Mouse (Mus musculus): ENCODE measurements around the gene Adra1b. TPM values are rescaled to one million over a fixed set of nuclear protein-coding genes. Genes with fewer than 3 reads are reported as not detected.
A peak's percentile ranks its signal among the peaks of the same experiment; 100 is the strongest.

Gene Adra1b
- polyA plus RNA-seq, 1 experiment from 2014 or later: 0.55 TPM

DNA sequence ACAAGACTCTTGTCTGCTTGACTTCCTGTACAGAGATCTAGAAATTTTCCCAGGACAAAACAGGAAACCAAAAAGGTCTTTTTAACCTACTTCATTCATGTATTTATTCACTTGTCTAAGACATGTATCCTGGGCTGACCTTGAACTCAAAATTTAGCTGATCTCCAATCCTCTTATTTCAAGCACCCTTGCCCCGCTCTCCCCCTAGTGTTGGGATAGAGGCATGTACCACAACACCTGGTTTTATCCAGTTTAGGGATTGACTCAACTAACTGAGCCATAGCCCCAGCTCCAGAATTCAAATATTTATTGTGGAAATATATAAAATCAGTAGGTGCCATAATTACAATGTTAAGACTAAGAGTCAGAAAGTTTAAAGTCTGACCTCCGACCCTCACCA lies 149.5 kb downstream of the Adra1b start:
- H3K4me1 ChIP-seq (replicated peaks; ENCODE audit: control insufficient read depth, insufficient read depth, low read length): peaks cover 6% of the 10 kb centered on the region; the same call in 1 of the 2 replicates
- no peaks in the 10 kb centered on the region for H3K9me3 ChIP-seq (ENCODE audit: control insufficient read depth, low read length)
- H3K27ac ChIP-seq (ENCODE audit: low read depth, low read length): no peak overlapping the region
- ATAC-seq (replicated peaks; ENCODE audit: low FRiP score) (no peak), DNase-seq (ENCODE audit: low spot score) (no peak)
- H3K9ac ChIP-seq (ENCODE audit: low read depth, low read length): no peak overlapping the region
- no peak overlapping the region for H3K4me3 ChIP-seq (ENCODE audit: low read depth, low read length)
- H3K4me2 ChIP-seq: no peak overlapping the region
- H3K36me3 ChIP-seq (ENCODE audit: control insufficient read depth, insufficient read depth, low read length): no peaks in the 10 kb centered on the region
- WGBS: 72% methylated on average over 2 of the region's 2 CpGs
- H3K27me3 ChIP-seq (replicated peaks; ENCODE audit: control insufficient read depth, insufficient read depth, low read length): 0 out of 2 replicates have a peak, but pooled peaks cover 3% of the 10 kb centered on the region

DNA sequence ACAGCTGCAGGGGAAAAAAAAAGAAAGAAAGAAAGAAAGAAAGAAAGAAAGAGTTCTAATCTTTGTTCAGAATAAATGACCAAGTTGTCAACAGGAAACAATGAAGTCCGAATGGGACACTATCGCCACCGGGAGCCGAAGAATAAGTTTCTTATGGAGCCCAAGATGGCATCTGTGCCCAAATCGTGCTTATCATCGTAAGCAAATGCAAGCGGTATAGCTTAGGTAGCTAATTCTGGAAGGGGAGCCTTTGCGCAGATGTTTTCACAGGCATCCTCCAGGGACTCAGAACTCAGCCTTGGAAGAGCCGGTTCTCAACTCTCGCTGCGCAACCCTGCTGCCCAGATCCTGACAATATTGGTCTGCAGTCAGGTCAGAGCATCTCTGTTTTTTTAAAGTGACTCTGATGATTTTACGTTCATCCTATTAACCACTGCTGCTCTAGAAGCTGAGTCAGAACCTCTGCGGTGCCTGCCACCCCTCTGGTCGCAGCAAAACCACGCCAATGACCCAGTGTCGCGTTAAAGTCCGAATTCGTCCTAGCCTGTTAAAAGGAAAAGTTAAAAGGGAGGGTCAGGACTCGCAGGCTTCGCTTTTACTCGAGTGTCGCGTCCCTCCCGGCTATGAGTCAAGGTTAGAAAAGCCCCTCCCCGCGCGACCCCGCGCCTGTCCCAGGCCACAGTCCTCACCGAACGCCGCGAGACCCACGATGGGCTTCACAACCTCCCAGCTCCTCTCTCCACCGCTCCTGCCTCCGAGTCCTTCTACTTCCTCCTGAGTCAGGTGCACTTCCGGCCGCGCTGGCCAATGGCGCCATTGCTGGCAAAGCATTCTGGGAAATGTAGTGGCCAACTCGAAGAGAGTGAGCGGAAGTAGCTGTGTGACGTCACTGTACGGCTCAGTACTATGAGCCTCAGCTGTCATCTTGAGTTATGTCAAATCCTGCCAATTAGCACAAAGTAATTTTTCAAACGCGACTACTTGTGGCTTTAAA lies 153.5 kb downstream of the Adra1b start, which contains the start of gene Ttc1:
Ttc1 (minus strand) TSS at position 776 of the 994 bp plus-strand sequence.
- Histone ChIP-seq H3K9ac (ENCODE audit: low read depth, low read length) (peak within 1 kb of the TSS; percentile 83), H3K4me1 (replicated peaks; ENCODE audit: control insufficient read depth, insufficient read depth, low read length) (peaks cover 6% of the 10 kb centered on the region; the same call in 1 of the 2 replicates), H3K4me3 (ENCODE audit: low read depth, low read length) (peak within 1 kb of the TSS; percentile 87), H3K36me3 (ENCODE audit: control insufficient read depth, insufficient read depth, low read length) (peaks cover 3% of the 10 kb centered on the region; the same call in 1 of the 2 replicates), H3K4me2 (peak within 1 kb of the TSS; percentile 81), H3K27me3 (replicated peaks; ENCODE audit: control insufficient read depth, insufficient read depth, low read length) (no peaks in the 10 kb centered on the region), H3K9me3 (ENCODE audit: control insufficient read depth, low read length) (no peaks in the 10 kb centered on the region), H3K27ac (ENCODE audit: low read depth, low read length) (peak within 1 kb of the TSS; percentile 55)
- ATAC-seq (replicated peaks; ENCODE audit: low FRiP score) (peak; percentile 99), DNase-seq (ENCODE audit: low spot score) (peak; percentile 90)
- 3% methylated on average over 47 of the region's 47 CpGs for WGBS

DNA sequence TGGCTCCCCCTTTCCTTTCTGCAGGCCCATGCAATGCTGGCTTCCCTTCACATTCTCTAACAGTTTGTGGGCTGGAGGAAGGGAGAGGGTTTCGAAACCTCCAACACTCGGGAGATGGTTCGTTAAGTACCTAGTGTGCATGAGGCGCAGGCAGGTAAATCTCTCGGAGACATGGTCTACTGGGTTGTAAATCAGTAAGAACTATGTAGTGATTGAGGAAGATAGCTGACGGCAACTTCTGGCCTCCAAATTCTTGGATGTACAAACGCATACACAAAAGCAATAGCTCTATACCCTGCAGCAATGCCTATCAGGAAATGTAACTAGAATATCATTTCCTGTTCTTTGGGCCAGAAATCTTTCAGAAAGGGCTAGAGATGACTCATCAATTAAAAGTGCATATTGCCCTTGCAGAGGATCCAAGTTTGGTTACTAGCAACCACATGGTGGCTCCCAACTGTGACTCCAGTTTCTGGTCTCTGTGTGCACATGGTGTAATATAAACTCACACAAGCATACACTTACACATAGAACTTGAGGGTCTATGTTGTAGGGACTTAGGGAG lies 172.2 kb downstream of the Adra1b start:
- 54% methylated on average over 7 of the region's 7 CpGs for WGBS
- H3K4me2 ChIP-seq: no peak overlapping the region
- H3K27me3 ChIP-seq (replicated peaks; ENCODE audit: control insufficient read depth, insufficient read depth, low read length): no peaks in the 10 kb centered on the region
- no peak overlapping the region for H3K4me3 ChIP-seq (ENCODE audit: low read depth, low read length)
- H3K27ac ChIP-seq (ENCODE audit: low read depth, low read length): no peak overlapping the region
- ATAC-seq (replicated peaks; ENCODE audit: low FRiP score): no peak
- H3K9me3 ChIP-seq (ENCODE audit: control insufficient read depth, low read length): no peaks in the 10 kb centered on the region
- H3K9ac ChIP-seq (ENCODE audit: low read depth, low read length): no peak overlapping the region
- peaks cover 15% of the 10 kb centered on the region for H3K36me3 ChIP-seq (ENCODE audit: control insufficient read depth, insufficient read depth, low read length)
- H3K4me1 ChIP-seq (replicated peaks; ENCODE audit: control insufficient read depth, insufficient read depth, low read length): peaks cover 3% of the 10 kb centered on the region; the same call in 1 of the 2 replicates
- DNase-seq (ENCODE audit: low spot score): no peak

DNA sequence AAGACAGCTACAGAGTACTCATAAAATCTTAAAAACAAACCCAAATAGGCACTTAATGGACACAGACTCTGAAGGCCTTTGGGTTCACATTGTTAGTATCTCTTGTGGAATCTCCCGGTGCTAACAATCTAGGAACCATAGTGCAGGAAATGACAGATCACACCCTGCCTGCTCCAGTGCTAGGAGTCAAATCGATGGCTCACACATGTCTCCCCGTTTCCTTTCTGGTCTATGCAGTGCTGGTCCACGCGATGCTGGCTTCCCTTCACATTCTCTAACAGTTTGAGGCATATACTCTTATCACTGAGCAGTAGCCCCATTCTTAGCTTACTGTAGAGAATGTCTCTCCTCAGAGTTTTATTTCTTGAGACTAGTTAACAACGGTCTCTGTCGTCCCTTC lies 173.2 kb downstream of the Adra1b start:
- no peaks in the 10 kb centered on the region for H3K9me3 ChIP-seq (ENCODE audit: control insufficient read depth, low read length)
- 36% methylated on average over 7 of the region's 7 CpGs for WGBS
- no peak overlapping the region for H3K4me2 ChIP-seq
- H3K9ac ChIP-seq (ENCODE audit: low read depth, low read length): no peak overlapping the region
- H3K4me3 ChIP-seq (ENCODE audit: low read depth, low read length): no peak overlapping the region
- H3K27me3 ChIP-seq (replicated peaks; ENCODE audit: control insufficient read depth, insufficient read depth, low read length): no peaks in the 10 kb centered on the region
- peaks cover 3% of the 10 kb centered on the region; the same call in 1 of the 2 replicates for H3K4me1 ChIP-seq (replicated peaks; ENCODE audit: control insufficient read depth, insufficient read depth, low read length)
- peak; percentile 78 for ATAC-seq (replicated peaks; ENCODE audit: low FRiP score)
- H3K36me3 ChIP-seq (ENCODE audit: control insufficient read depth, insufficient read depth, low read length): peaks cover 11% of the 10 kb centered on the region
- no peak for DNase-seq (ENCODE audit: low spot score)
- no peak overlapping the region for H3K27ac ChIP-seq (ENCODE audit: low read depth, low read length)

Other genes with a start within 250 kb of the Adra1b start
- gene Pwwp2a, start 219.2 kb downstream of the Adra1b start, polyA plus RNA-seq (2014; fragmentation: Nextera tagmentation; extraction: Ambion mirVana): 26.1 and 30.3 TPM in 2 replicates
- 75.4 and 76.1 TPM in 2 replicates for gene Ttc1, start 153.2 kb downstream of the Adra1b start, polyA plus RNA-seq (2014; fragmentation: Nextera tagmentation; extraction: Ambion mirVana)